Comparison of ENCODE assay signal across 8 mouse cellular contexts in the genomic region with DNA sequence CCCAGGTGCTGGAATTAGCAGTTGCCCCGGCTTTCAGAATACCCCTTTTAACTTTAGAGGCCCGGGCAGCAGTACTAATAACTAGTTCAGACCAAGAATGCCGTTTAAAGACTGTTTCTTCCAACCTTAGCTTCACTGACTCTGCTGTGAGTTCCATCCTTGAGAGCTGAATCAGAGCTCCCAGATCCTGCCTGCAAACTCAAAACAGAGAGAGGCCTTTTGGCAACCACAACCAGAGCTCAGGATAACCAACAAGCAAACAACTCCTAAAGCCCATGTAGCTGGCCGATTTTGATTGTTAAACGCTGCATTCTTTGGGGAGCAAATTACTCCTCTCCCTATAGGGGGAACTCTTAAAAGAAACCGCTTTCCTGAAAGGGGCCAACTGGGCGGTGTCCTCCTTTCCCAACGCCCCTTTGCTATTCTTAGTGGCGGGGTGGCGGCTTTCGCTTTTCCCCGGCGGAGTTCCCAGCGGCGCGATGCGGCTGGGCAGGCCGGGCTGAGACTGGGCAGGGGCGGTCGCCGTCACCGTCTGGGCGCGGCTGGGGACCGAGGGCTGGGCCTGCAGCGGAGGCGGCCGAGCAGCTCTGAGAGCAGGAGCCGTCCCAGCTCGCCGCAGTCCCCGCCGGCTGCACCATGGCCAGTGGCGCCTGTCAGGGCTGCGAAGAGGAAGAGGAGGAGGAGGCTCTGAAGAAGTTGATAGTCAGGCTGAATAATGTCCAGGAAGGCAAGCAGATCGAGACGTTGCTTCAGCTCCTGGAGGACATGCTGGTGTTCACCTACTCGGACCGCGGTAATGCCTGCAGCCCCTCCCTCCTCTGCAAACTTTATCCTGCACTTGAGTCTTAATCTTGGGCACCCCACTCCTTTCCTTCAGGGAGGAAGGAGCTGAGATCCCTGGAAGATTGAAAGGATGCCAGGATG. TPM values are rescaled to one million over a fixed set of nuclear protein-coding genes. Genes with fewer than 3 reads are reported as not detected.
A peak's percentile ranks its signal among the peaks of the same experiment; 100 is the strongest.
DNase-seq lines count a peak whose midpoint lies in the region; ATAC-seq and TF ChIP-seq lines count a peak whose summit lies in the region.

A gene (plus strand): TSS at position 531 of the 924 bp plus-strand sequence.

- H3K9ac ChIP-seq in hindbrain, embryonic 14.5 days = peak within 1 kb of the TSS; percentile 67

- H3K36me3 ChIP-seq in hindbrain, embryonic 14.5 days (replicated peaks; ENCODE audit: control insufficient read depth, insufficient read depth) = no peaks in the 10 kb centered on the region

- no peaks in the 10 kb centered on the region for H3K4me1 ChIP-seq in hindbrain, embryonic 14.5 days (replicated peaks; ENCODE audit: control insufficient read depth, insufficient read depth, low read length)

- DNase-seq in Patski (ENCODE audit: low read depth, low spot score) = peak; percentile 30
- DNase-seq in cerebellum, postnatal 4 days (ENCODE audit: low spot score in 2 of 2) = peak; percentile 46 to 75
- DNase-seq in frontal cortex, postnatal 36 days (ENCODE audit: low spot score in 2 of 2) = peak; percentile 75 to 77
- peak; percentile 64 for DNase-seq in hindbrain, embryonic 14.5 days (ENCODE audit: low spot score)
- peak; percentile 29 for DNase-seq in left cerebral cortex, adult 11 months (ENCODE audit: low spot score)
- DNase-seq in lung, postnatal 25 days (ENCODE audit: low spot score) = peak; percentile 91
- DNase-seq in ovary, postnatal 36 days (ENCODE audit: low spot score) = peak; percentile 87
- DNase-seq in thymus, postnatal 25 days = peak; percentile 51

- H3K27me3 ChIP-seq in Patski = no peaks in the 10 kb centered on the region
- H3K27me3 ChIP-seq in hindbrain, embryonic 14.5 days (ENCODE audit: control insufficient read depth, insufficient read depth, low read length) = no peaks in the 10 kb centered on the region

- H3K4me3 ChIP-seq in hindbrain, embryonic 14.5 days (replicated peaks; ENCODE audit: low read length) = peak within 1 kb of the TSS; percentile 45

- in situ Hi-C loops in Patski (cut with MboI; ENCODE audit: low pct_unique_long_range_greater_than_20kb) = no loop called here

- POLR2A ChIA-PET in Patski (lab: Charles Lee) = interaction anchor here (0.7 kb wide), 1 partner anchor 10 kb away, joined by 3 read pairs; no protein-coding TSS in a partner anchor

- H3K27ac ChIP-seq in hindbrain, embryonic 14.5 days = 0 out of 2 replicates have a peak within 1 kb of the TSS, but pooled peaks have one; percentile 39

- CTCF ChIA-PET in Patski (lab: Charles Lee) = no interaction called here

- H3K4me2 ChIP-seq in hindbrain, embryonic 14.5 days (replicated peaks) = peak within 1 kb of the TSS; percentile 79

- H3K9me3 ChIP-seq in hindbrain, embryonic 14.5 days (ENCODE audit: control insufficient read depth, low read length) = no peaks in the 10 kb centered on the region

- TF ChIP-seq CTCF in Patski (IDR thresholded peaks at IDR 0.05) = no peak

- 3% methylated on average over 40 of the region's 40 CpGs for WGBS in hindbrain, embryonic 14.5 days

- peak; percentile 99 for ATAC-seq in Patski
- peak; percentile 94; the same call in 1 of the 2 replicates for ATAC-seq in hindbrain, embryonic 14.5 days (ENCODE audit: low FRiP score)

RNA-seq across cellular contexts. Expression of the gene that starts here (rescaled TPM):
- 21.8 TPM for polyA plus RNA-seq in Patski (2021)
- polyA plus RNA-seq in hindbrain, embryonic 14.5 days (2014; fragmentation: Nextera tagmentation; extraction: Ambion mirVana) = 3.4 and 4.3 TPM in 2 replicates

Comparison
In these comparisons a context has a peak if more than half of its experiments do, and no peak if none do; other contexts are left out.
1. Peak in every context shown above with its lines: DNase-seq, ATAC-seq, H3K4me3 ChIP-seq and H3K27ac ChIP-seq.
2. DNase-seq: peak in every context shown above with its lines; median percentile 91 in lung, postnatal 25 days; 87 in ovary, postnatal 36 days; 76 in frontal cortex, postnatal 36 days; 64 in hindbrain, embryonic 14.5 days; 60 in cerebellum, postnatal 4 days; 51 in thymus, postnatal 25 days; 30 in Patski; 29 in left cerebral cortex, adult 11 months.